Mouse (Mus musculus): ENCODE results near the gene Frmd3. TPM values are rescaled to one million over a fixed set of nuclear protein-coding genes. Genes with fewer than 3 reads are reported as not detected.

Gene Frmd3
- total RNA-seq (2012; rRNA removed) = not detected in 2 replicates
- polyA plus RNA-seq (2012; ENCODE audit: insufficient read depth in 1 of 2, insufficient read length in 2 of 2, low read depth in 1 of 2, low replicate concordance in 2 of 2, missing spikeins in 1 of 2) = not detected

DNA sequence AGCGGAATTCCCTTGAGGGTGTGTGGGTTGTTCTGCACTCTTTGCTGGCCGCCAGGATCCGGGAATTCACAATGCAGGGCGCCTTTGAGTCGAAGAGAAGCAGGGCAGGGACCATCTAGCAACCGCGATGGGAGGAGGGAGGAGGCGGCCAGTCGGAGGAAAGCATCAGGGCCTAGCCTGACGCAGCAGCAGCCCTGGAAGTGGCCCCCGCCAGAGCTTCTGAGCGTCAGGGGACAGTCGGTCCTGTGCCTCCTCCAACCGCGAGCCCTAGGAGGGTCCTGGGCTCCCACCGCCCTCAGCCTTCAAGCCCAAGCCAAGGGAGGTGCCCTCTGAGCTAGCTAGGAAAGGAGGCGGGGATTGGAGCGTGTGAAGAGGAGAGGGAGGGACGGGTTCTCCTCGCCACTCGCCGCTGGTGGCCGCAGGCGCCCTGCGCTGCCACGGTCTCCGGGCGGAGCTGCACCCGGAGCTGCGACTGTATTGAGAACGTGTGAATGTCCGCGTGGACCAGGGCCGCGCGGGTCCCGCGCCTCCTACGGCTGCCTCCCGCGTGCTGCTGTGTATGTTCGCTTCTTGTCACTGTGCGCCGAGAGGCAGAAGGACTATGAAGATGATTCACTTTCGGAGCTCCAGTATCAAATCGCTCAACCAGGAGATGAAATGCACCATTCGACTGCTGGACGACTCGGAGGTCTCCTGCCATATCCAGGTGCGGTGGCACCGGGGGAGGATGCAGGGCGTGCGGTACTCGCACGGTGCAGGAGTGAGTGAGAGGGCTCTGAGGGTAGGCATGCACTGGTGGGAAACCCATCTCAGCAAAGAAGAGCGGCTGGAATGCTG lies at the start of gene Frmd3:
Frmd3 (plus strand) TSS at position 232 of the 837 bp plus-strand sequence.
- TF ChIP-seq MYB (IDR thresholded peaks at IDR 0.05; ENCODE audit: low read depth, low read length) (no peak), USF1 (IDR thresholded peaks at IDR 0.05; ENCODE audit: low read depth, low read length) (no peak), ZC3H11A (IDR thresholded peaks at IDR 0.05; ENCODE audit: low read depth, low read length) (no peak), ZMIZ1 (IDR thresholded peaks at IDR 0.05; ENCODE audit: low read depth, low read length) (no peak)
- Histone ChIP-seq H3K4me3 (ENCODE audit: control insufficient read depth in 1 of 2, insufficient read depth in 1 of 2, low read depth in 2 of 2, low read length in 2 of 2) (no peak within 1 kb of the TSS), H3K36me3 (ENCODE audit: control insufficient read depth in 1 of 2, insufficient read depth in 2 of 2, low read length in 2 of 2) (no peaks in the 10 kb centered on the region), H3K4me1 (ENCODE audit: control insufficient read depth in 1 of 2, insufficient read depth in 2 of 2, low read length in 2 of 2) (no peaks in the 10 kb centered on the region), H3K9ac (ENCODE audit: control insufficient read depth, low read depth, low read length, poor library complexity, severe bottlenecking) (no peak within 1 kb of the TSS), H3K27ac (ENCODE audit: control insufficient read depth, low read depth, low read length) (no peak within 1 kb of the TSS), H3K9me3 (replicated peaks; ENCODE audit: insufficient read depth, low read length) (no peaks in the 10 kb centered on the region), H3K79me2 (ENCODE audit: control insufficient read depth, insufficient read depth, low read length, poor library complexity) (no peaks in the 10 kb centered on the region), H3K27me3 (ENCODE audit: control insufficient read depth in 1 of 2, insufficient read depth in 2 of 2, low read length in 2 of 2) (no peaks in the 10 kb centered on the region)
- DNase-seq (ENCODE audit: low read depth, low spot score) = no peak

DNA sequence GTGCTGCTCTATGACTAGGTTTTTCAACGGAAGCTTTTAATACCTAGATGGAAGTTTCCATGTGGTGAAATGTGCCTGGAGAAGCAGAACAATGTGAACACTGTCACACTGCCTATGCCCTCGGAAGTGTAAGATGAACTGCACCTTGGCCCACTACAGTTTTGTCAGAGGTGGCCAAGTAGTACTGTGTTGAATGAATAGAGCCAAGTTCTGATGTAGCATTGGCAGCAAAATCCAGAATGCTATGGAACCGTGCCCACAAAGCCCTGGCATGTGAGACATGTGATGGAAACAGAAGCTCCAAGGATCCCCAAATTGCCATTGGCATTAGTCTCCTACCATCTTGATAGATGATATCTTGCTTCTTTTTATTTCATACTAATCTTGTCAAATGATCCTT lies 32.8 kb upstream of the Frmd3 start:
- H3K36me3 ChIP-seq (ENCODE audit: control insufficient read depth in 1 of 2, insufficient read depth in 2 of 2, low read length in 2 of 2) = no peaks in the 10 kb centered on the region
- TF ChIP-seq MAZ (IDR thresholded peaks at IDR 0.05; ENCODE audit: low read depth, low read length) = no peak
- TF ChIP-seq POLR2AphosphoS2 (IDR thresholded peaks at IDR 0.05; ENCODE audit: low read length) = no peak
- TF ChIP-seq CHD2 (IDR thresholded peaks at IDR 0.05; ENCODE audit: low read length) = no peak
- no peak for TF ChIP-seq USF1 (IDR thresholded peaks at IDR 0.05; ENCODE audit: low read depth, low read length)
- no peak for TF ChIP-seq E2F4 (IDR thresholded peaks at IDR 0.05; ENCODE audit: borderline replicate concordance, low read depth, low read length)
- no peak for TF ChIP-seq UBTF (IDR thresholded peaks at IDR 0.05; ENCODE audit: borderline replicate concordance, insufficient read depth, low read depth, low read length)
- TF ChIP-seq ZKSCAN1 (IDR thresholded peaks at IDR 0.05; ENCODE audit: low read depth, low read length) = no peak
- TF ChIP-seq JUND (IDR thresholded peaks at IDR 0.05; ENCODE audit: low read depth, low read length) = no peak
- TF ChIP-seq CTCF (IDR thresholded peaks at IDR 0.05 in 2 of 3, conservative IDR thresholded peaks at IDR 0.05 in 1 of 3; ENCODE audit: control insufficient read depth in 1 of 3, insufficient read depth in 1 of 3, low read depth in 2 of 3, low read length in 3 of 3, poor library complexity in 1 of 3, severe bottlenecking in 1 of 3) = no peak
- TF ChIP-seq SMC3 (IDR thresholded peaks at IDR 0.05; ENCODE audit: low read depth, low read length) = no peak
- H3K9ac ChIP-seq (ENCODE audit: control insufficient read depth, low read depth, low read length, poor library complexity, severe bottlenecking) = no peak overlapping the region
- no peak overlapping the region for H3K4me3 ChIP-seq (ENCODE audit: control insufficient read depth in 1 of 2, insufficient read depth in 1 of 2, low read depth in 2 of 2, low read length in 2 of 2)
- H3K27ac ChIP-seq (ENCODE audit: control insufficient read depth, low read depth, low read length) = no peak overlapping the region
- no peaks in the 10 kb centered on the region for H3K79me2 ChIP-seq (ENCODE audit: control insufficient read depth, insufficient read depth, low read length, poor library complexity)
- no peak for DNase-seq (ENCODE audit: low read depth, low spot score)
- no peaks in the 10 kb centered on the region for H3K27me3 ChIP-seq (ENCODE audit: control insufficient read depth in 1 of 2, insufficient read depth in 2 of 2, low read length in 2 of 2)
- no peaks in the 10 kb centered on the region for H3K4me1 ChIP-seq (ENCODE audit: control insufficient read depth in 1 of 2, insufficient read depth in 2 of 2, low read length in 2 of 2)
- no peaks in the 10 kb centered on the region for H3K9me3 ChIP-seq (replicated peaks; ENCODE audit: insufficient read depth, low read length)

DNA sequence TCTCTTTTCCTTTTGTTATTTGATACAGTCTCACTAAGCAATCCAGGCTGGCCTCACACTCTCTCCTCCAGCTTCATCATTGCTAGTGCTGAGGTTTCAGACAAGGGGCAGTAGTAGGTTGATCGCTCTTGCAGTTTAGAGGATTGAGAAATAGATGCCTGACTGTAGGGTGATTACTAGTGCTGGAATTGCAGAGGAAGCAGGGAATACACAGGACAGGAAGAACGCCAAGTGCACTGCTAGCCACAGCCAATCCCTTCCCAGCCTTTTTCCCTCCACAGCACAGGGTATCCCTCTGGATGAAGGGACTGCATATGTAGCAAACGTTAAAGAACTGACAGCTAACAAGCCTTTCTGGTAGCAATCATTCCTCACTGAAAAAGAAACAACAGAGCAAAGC lies 965 bp upstream of the Frmd3 start:
- TF ChIP-seq CHD1 (IDR thresholded peaks at IDR 0.05; ENCODE audit: low read depth, low read length) = no peak
- no peak for TF ChIP-seq JUND (IDR thresholded peaks at IDR 0.05; ENCODE audit: low read depth, low read length)
- TF ChIP-seq TBP (IDR thresholded peaks at IDR 0.05; ENCODE audit: low read depth, low read length) = no peak
- TF ChIP-seq EP300 (IDR thresholded peaks at IDR 0.05; ENCODE audit: low read depth in 1 of 2, low read length in 2 of 2) = no peak
- TF ChIP-seq ZNF384 (IDR thresholded peaks at IDR 0.05; ENCODE audit: low read depth, low read length) = no peak
- TF ChIP-seq MYB (IDR thresholded peaks at IDR 0.05; ENCODE audit: low read depth, low read length) = no peak
- no peak for TF ChIP-seq POLR2AphosphoS5 (IDR thresholded peaks at IDR 0.05; ENCODE audit: borderline replicate concordance, low read depth, low read length)
- no peak for TF ChIP-seq MAX (IDR thresholded peaks at IDR 0.05; ENCODE audit: low read length)
- TF ChIP-seq RCOR1 (IDR thresholded peaks at IDR 0.05; ENCODE audit: low read depth, low read length) = no peak
- TF ChIP-seq ETS1 (IDR thresholded peaks at IDR 0.05; ENCODE audit: low read depth, low read length) = no peak
- no peak for TF ChIP-seq USF1 (IDR thresholded peaks at IDR 0.05; ENCODE audit: low read depth, low read length)
- TF ChIP-seq TCF12 (IDR thresholded peaks at IDR 0.05; ENCODE audit: low read depth, low read length) = no peak
- no peak overlapping the region for H3K4me3 ChIP-seq (ENCODE audit: control insufficient read depth in 1 of 2, insufficient read depth in 1 of 2, low read depth in 2 of 2, low read length in 2 of 2)
- DNase-seq (ENCODE audit: low read depth, low spot score) = no peak
- no peaks in the 10 kb centered on the region for H3K79me2 ChIP-seq (ENCODE audit: control insufficient read depth, insufficient read depth, low read length, poor library complexity)
- no peaks in the 10 kb centered on the region for H3K36me3 ChIP-seq (ENCODE audit: control insufficient read depth in 1 of 2, insufficient read depth in 2 of 2, low read length in 2 of 2)
- H3K9me3 ChIP-seq (replicated peaks; ENCODE audit: insufficient read depth, low read length) = no peaks in the 10 kb centered on the region
- no peak overlapping the region for H3K9ac ChIP-seq (ENCODE audit: control insufficient read depth, low read depth, low read length, poor library complexity, severe bottlenecking)
- H3K27me3 ChIP-seq (ENCODE audit: control insufficient read depth in 1 of 2, insufficient read depth in 2 of 2, low read length in 2 of 2) = no peaks in the 10 kb centered on the region
- H3K4me1 ChIP-seq (ENCODE audit: control insufficient read depth in 1 of 2, insufficient read depth in 2 of 2, low read length in 2 of 2) = no peaks in the 10 kb centered on the region
- H3K27ac ChIP-seq (ENCODE audit: control insufficient read depth, low read depth, low read length) = no peak overlapping the region

Measured in MEL (cell line).